Mouse (Mus musculus) forebrain, postnatal 0 days (tissue): Measurements from ENCODE around the gene Cmtr1. TPM values are rescaled to one million over a fixed set of nuclear protein-coding genes. Genes with fewer than 3 reads are reported as not detected.

ENCODE experiments used
- ATAC-seq: fragments of 200-750 bp; cut with Nextera tagmentation; 2 replicates; pipeline ENCODE4 v1.8.0; 2017; ENCODE audit warnings: mild to moderate bottlenecking, moderate library complexity
- DNase-seq: peaks from one replicate; pipeline ENCODE4 v3.0.0-alpha.2; 2015
- H3K27ac ChIP-seq: fragments of 300-500 bp; sonication (generic); 2 replicates; pipeline ENCODE4 v1.5.1; 2014; ENCODE audit warnings: low read depth, mild to moderate bottlenecking, antibody characterized with exemption, low read length, moderate library complexity, mixed read lengths
- H3K27me3 ChIP-seq: fragments of 300-500 bp; sonication (generic); 2 replicates; pipeline ENCODE4 v1.6.1; 2014; ENCODE audit warnings: mild to moderate bottlenecking, low read length, mixed read lengths; ENCODE audit not compliant: insufficient read depth
- H3K36me3 ChIP-seq: fragments of 300-500 bp; sonication (generic); 2 replicates; pipeline ENCODE4 v1.6.1; 2014; ENCODE audit warnings: mild to moderate bottlenecking, moderate library complexity; ENCODE audit not compliant: insufficient read depth
- H3K4me1 ChIP-seq: fragments of 300-500 bp; sonication (generic); 2 replicates; pipeline ENCODE4 v1.6.1; 2014; ENCODE audit warnings: antibody characterized with exemption; ENCODE audit not compliant: insufficient read depth
- H3K4me2 ChIP-seq: fragments of 300-500 bp; sonication (generic); 2 replicates; pipeline ENCODE4 v1.6.1; 2014; ENCODE audit warnings: low read depth, mild to moderate bottlenecking, moderate library complexity
- H3K4me3 ChIP-seq: fragments of 300-500 bp; sonication (generic); 2 replicates; pipeline ENCODE4 v1.5.1; 2014; ENCODE audit warnings: low read depth, low read length, mixed read lengths
- H3K9ac ChIP-seq: fragments of 300-500 bp; sonication (generic); 2 replicates; pipeline ENCODE4 v1.6.1; 2014; ENCODE audit warnings: mild to moderate bottlenecking
- H3K9me3 ChIP-seq: fragments of 300-500 bp; sonication (generic); 2 replicates; pipeline ENCODE4 v1.6.1; 2016; ENCODE audit warnings: low read length
- CTCF ChIP-seq: sonication (generic); IDR thresholded peaks from 2 replicates; pipeline ENCODE4 v1.5.1; 2016; ENCODE audit warnings: antibody characterized with exemption, control low read depth, low read depth
- WGBS: fragments of 180-500 bp; shearing (Covaris S2); extraction: QIAGEN DNeasy Blood & Tissue Kit; methylation state at CpG from one replicate; pipeline ENCODE4 v1.1.7; 2014; 5-methylcytosine and 5-hydroxymethylcytosine counted together
- polyA plus RNA-seq: library from polyadenylated mRNA; unstranded; fragments of >200 nt; fragmentation: Nextera tagmentation; extraction: Ambion mirVana; gene quantifications from 2 replicates; pipeline ENCODE4 v1.2.1, GENCODE M21; 2015
- total RNA-seq: library from RNA; depleted of rRNA; stranded (reverse); fragments of >200 nt; gene quantifications from 2 replicates; pipeline ENCODE4 v1.2.3, GENCODE M21; 2014

The Cmtr1 gene
- total and polyA plus RNA-seq, 2 experiments from 2014 or later: 81.9 to 92.3 TPM

- Histone ChIP-seq H3K9ac (no peak overlapping the region), H3K4me1 (no peaks in the 10 kb centered on the region), H3K36me3 (peaks cover 63% of the 10 kb centered on the region), H3K4me2 (no peak overlapping the region), H3K27ac (no peak overlapping the region), H3K27me3 (no peaks in the 10 kb centered on the region), H3K9me3 (no peaks in the 10 kb centered on the region), H3K4me3 (no peak overlapping the region)
- no peak for ATAC-seq
- TF ChIP-seq CTCF: no peak
- DNase-seq: no peak
- 95% methylated on average over 8 of the region's 8 CpGs for WGBS
These were observed 36.9 kb upstream of the Cmtr1 start for GRCm38 (mm10) chr17:29623488-29623887.

- H3K36me3 ChIP-seq: peaks cover 72% of the 10 kb centered on the region
- DNase-seq (no peak), ATAC-seq (no peak)
- no peaks in the 10 kb centered on the region for H3K9me3 ChIP-seq
- no peak for TF ChIP-seq CTCF
- H3K27ac ChIP-seq: no peak overlapping the region
- H3K9ac ChIP-seq: no peak overlapping the region
- H3K4me2 ChIP-seq: no peak overlapping the region
- H3K4me3 ChIP-seq: no peak overlapping the region
- H3K4me1 ChIP-seq: no peaks in the 10 kb centered on the region
- 90% methylated on average over 9 of the region's 9 CpGs for WGBS
- H3K27me3 ChIP-seq: no peaks in the 10 kb centered on the region
These were observed 33.1 kb upstream of the Cmtr1 start for GRCm38 (mm10) chr17:29627285-29627684.

GRCm38 (mm10) chr17:29628946-29629345, 31.4 kb upstream of the Cmtr1 start:
- DNase-seq (no peak), ATAC-seq (no peak)
- peaks cover 72% of the 10 kb centered on the region for H3K36me3 ChIP-seq
- no peak overlapping the region for H3K9ac ChIP-seq
- WGBS: 84% methylated on average over 5 of the region's 5 CpGs
- no peak for TF ChIP-seq CTCF
- H3K27ac ChIP-seq: no peak overlapping the region
- no peak overlapping the region for H3K4me3 ChIP-seq
- H3K4me1 ChIP-seq: no peaks in the 10 kb centered on the region
- H3K9me3 ChIP-seq: no peaks in the 10 kb centered on the region
- no peak overlapping the region for H3K4me2 ChIP-seq
- H3K27me3 ChIP-seq: no peaks in the 10 kb centered on the region

GRCm38 (mm10) chr17:29629620-29630019, 30.8 kb upstream of the Cmtr1 start:
- no peaks in the 10 kb centered on the region for H3K9me3 ChIP-seq
- no peak overlapping the region for H3K9ac ChIP-seq
- H3K4me1 ChIP-seq: no peaks in the 10 kb centered on the region
- no peak overlapping the region for H3K27ac ChIP-seq
- ATAC-seq (no peak), DNase-seq (no peak)
- H3K4me2 ChIP-seq: no peak overlapping the region
- H3K36me3 ChIP-seq: peaks cover 74% of the 10 kb centered on the region
- H3K4me3 ChIP-seq: no peak overlapping the region
- no peak for TF ChIP-seq CTCF
- no peaks in the 10 kb centered on the region for H3K27me3 ChIP-seq
- whole genome bisulfite sequencing: 88% methylated on average over 5 of the region's 5 CpGs

- WGBS: 97% methylated on average over 11 of the region's 11 CpGs
- H3K9me3 ChIP-seq: no peaks in the 10 kb centered on the region
These were observed 28.1 kb upstream of the Cmtr1 start for GRCm38 (mm10) chr17:29632312-29632711.

GRCm38 (mm10) chr17:29635492-29635891, 24.9 kb upstream of the Cmtr1 start:
- Histone ChIP-seq H3K36me3 (peaks cover 83% of the 10 kb centered on the region), H3K9ac (no peak overlapping the region), H3K27ac (no peak overlapping the region), H3K4me1 (no peaks in the 10 kb centered on the region), H3K27me3 (no peaks in the 10 kb centered on the region), H3K4me2 (no peak overlapping the region), H3K9me3 (no peaks in the 10 kb centered on the region), H3K4me3 (no peak overlapping the region)
- no peak for TF ChIP-seq CTCF
- ATAC-seq (no peak), DNase-seq (no peak)
- 92% methylated on average over 8 of the region's 8 CpGs for WGBS

More at GRCm38 (mm10) chr17:29632312-29632711, 28.1 kb upstream of the Cmtr1 start:
- H3K36me3 ChIP-seq: peaks cover 87% of the 10 kb centered on the region
- H3K9ac ChIP-seq: no peak overlapping the region
- H3K27me3 ChIP-seq: no peaks in the 10 kb centered on the region
- H3K4me1 ChIP-seq: no peaks in the 10 kb centered on the region
- DNase-seq (no peak), ATAC-seq (no peak)
- no peak for TF ChIP-seq CTCF
- no peak overlapping the region for H3K4me3 ChIP-seq
- H3K27ac ChIP-seq: no peak overlapping the region
- H3K4me2 ChIP-seq: no peak overlapping the region

GRCm38 (mm10) chr17:29636118-29636517, 24.3 kb upstream of the Cmtr1 start:
- no peak for ATAC-seq
- TF ChIP-seq CTCF: peak; percentile 73
- Histone ChIP-seq H3K9ac (no peak overlapping the region), H3K4me2 (no peak overlapping the region), H3K36me3 (peaks cover 83% of the 10 kb centered on the region), H3K4me3 (no peak overlapping the region), H3K9me3 (no peaks in the 10 kb centered on the region), H3K27ac (no peak overlapping the region), H3K4me1 (no peaks in the 10 kb centered on the region), H3K27me3 (no peaks in the 10 kb centered on the region)
- WGBS: 70% methylated on average over 5 of the region's 5 CpGs
- DNase-seq: peak; percentile 70

- no peak overlapping the region for H3K4me3 ChIP-seq
- H3K4me2 ChIP-seq: no peak overlapping the region
- H3K4me1 ChIP-seq: no peaks in the 10 kb centered on the region
- H3K27me3 ChIP-seq: no peaks in the 10 kb centered on the region
- no peak for TF ChIP-seq CTCF
- no peak overlapping the region for H3K9ac ChIP-seq
- no peak for ATAC-seq
- peak; percentile 10 for DNase-seq
- WGBS: 81% methylated on average over 4 of the region's 4 CpGs
- H3K9me3 ChIP-seq: no peaks in the 10 kb centered on the region
- peaks cover 83% of the 10 kb centered on the region for H3K36me3 ChIP-seq
- no peak overlapping the region for H3K27ac ChIP-seq
These were observed 23.0 kb upstream of the Cmtr1 start for GRCm38 (mm10) chr17:29637377-29637776.
